Mouse (Mus musculus) ES-Bruce4 (cell line): ENCODE measurements around the gene Marf1.

Source experiments
- CTCF ChIP-seq: IDR thresholded peaks from one replicate; pipeline ENCODE4 v1.8.1; 2011; ENCODE audit warnings: low read depth, low read length
- EP300 ChIP-seq: IDR thresholded peaks from 2 replicates; pipeline ENCODE4 v1.6.1; 2011; ENCODE audit warnings: low read depth, low read length; ENCODE audit not compliant: insufficient read depth
- POLR2A ChIP-seq: IDR thresholded peaks from one replicate; pipeline ENCODE4 v1.8.1; 2011; ENCODE audit warnings: low read length; ENCODE audit not compliant: insufficient read depth

GRCm38 (mm10) chr16:14147712-14148111 lies 15.4 kb downstream of the Marf1 start:
- TF ChIP-seq EP300, result no peak
- TF ChIP-seq CTCF, result no peak
- no peak for TF ChIP-seq POLR2A
